Mouse (Mus musculus) adrenal gland, adult 18-20 months (tissue): ENCODE data around the gene Haus4. TPM values are rescaled to one million over a fixed set of nuclear protein-coding genes. Genes with fewer than 3 reads are reported as not detected.
A peak's percentile ranks its signal among the peaks of the same experiment; 100 is the strongest.

Experiments
- DNase-seq, 2 experiments: peaks; one replicate each; pipeline ENCODE4 v3.0.0; 2021 to 2022; ENCODE audit warnings: low spot score in 2 of 2
- long read RNA-seq, 2 experiments: library from polyadenylated mRNA; stranded (forward); transcript quantifications; one replicate each; pipeline ENCODE4 v2.0.0; 2021
- total RNA-seq, 2 experiments: library from RNA; stranded (reverse); gene quantifications; 1 replicate in 1 of 2; 2 replicates in 1 of 2; pipeline ENCODE4 v1.2.3; 2021

Gene Haus4
- 10 to 100 TPM; 11.2 to 18.9 TPM for total RNA-seq
- long read RNA-seq, experiment 1, transcript Haus4-201 (10 exons, 1,587 nt) = major isoform, 9 of 11 reads
- long read RNA-seq, experiment 1, partial matches to known transcripts = 0 of 11 reads
- long read RNA-seq, experiment 1, other reads (novel, unspliced or antisense) = 2 of 11 reads
- long read RNA-seq, experiment 2, transcript Haus4-201 (10 exons, 1,587 nt) = major isoform, 58 of 73 reads
- long read RNA-seq, experiment 2, partial matches to known transcripts = 2 of 73 reads
- long read RNA-seq, experiment 2, other reads (novel, unspliced or antisense) = 13 of 73 reads

- peak; percentile 81 to 83 for DNase-seq
These were observed at the start of gene Haus4 for GRCm38 (mm10) chr14:54553975-54554769. Gene Haus4 (minus strand): TSS chr14:54554616.

GRCm38 (mm10) chr14:54603686-54604085, 49.3 kb upstream of the Haus4 start:
- DNase-seq = no peak

GRCm38 (mm10) chr14:54603038-54603654, 48.7 kb upstream of the Haus4 start:
- peak; percentile 89 to 90 for DNase-seq

GRCm38 (mm10) chr14:54602613-54603012, 48.2 kb upstream of the Haus4 start:
- DNase-seq = no peak

GRCm38 (mm10) chr14:54601601-54602000, 47.2 kb upstream of the Haus4 start:
- DNase-seq = no peak

- DNase-seq = no peak
These were observed 42.7 kb upstream of the Haus4 start for GRCm38 (mm10) chr14:54597084-54597483.

GRCm38 (mm10) chr14:54594631-54595414, 40.4 kb upstream of the Haus4 start:
- DNase-seq = no peak

GRCm38 (mm10) chr14:54594055-54594454, 39.6 kb upstream of the Haus4 start:
- DNase-seq = no peak

- no peak for DNase-seq
These were observed 38.0 kb upstream of the Haus4 start for GRCm38 (mm10) chr14:54592319-54592934.

- no peak for DNase-seq
These were observed 36.6 kb upstream of the Haus4 start for GRCm38 (mm10) chr14:54591056-54591455.

GRCm38 (mm10) chr14:54583681-54584338, 29.4 kb upstream of the Haus4 start:
- peak; percentile 57 to 61 for DNase-seq

- DNase-seq = no peak
These were observed 28.1 kb upstream of the Haus4 start for GRCm38 (mm10) chr14:54582536-54582935.

GRCm38 (mm10) chr14:54579638-54580037, 25.2 kb upstream of the Haus4 start:
- DNase-seq = no peak

- no peak for DNase-seq
These were observed 23.6 kb upstream of the Haus4 start for GRCm38 (mm10) chr14:54578063-54578462.

GRCm38 (mm10) chr14:54577089-54577982, 22.9 kb upstream of the Haus4 start, which contains the start of gene Ajuba:
Gene Ajuba (minus strand): TSS chr14:54577558.
- DNase-seq = peak; percentile 87 to 88

- DNase-seq = peak; percentile 52 to 54
These were observed 22.0 kb upstream of the Haus4 start for GRCm38 (mm10) chr14:54576241-54577088.

- peak; percentile 60 to 65 for DNase-seq
These were observed 21.2 kb upstream of the Haus4 start for GRCm38 (mm10) chr14:54575631-54576030.

- DNase-seq = no peak
These were observed 20.6 kb upstream of the Haus4 start for GRCm38 (mm10) chr14:54575031-54575430.
